Mouse (Mus musculus) stomach, embryonic 15.5 days (tissue): ENCODE measurements around the gene Rassf1. TPM values are rescaled to one million over a fixed set of nuclear protein-coding genes. Genes with fewer than 3 reads are reported as not detected.

Experiments used
- ATAC-seq: fragments of 200-750 bp; cut with Nextera tagmentation; 2 replicates; pipeline ENCODE4 v1.8.0; 2017; ENCODE audit warnings: low read depth, moderate number of reproducible peaks, moderate TSS enrichment; ENCODE audit not compliant: insufficient read depth, low FRiP score
- H3K27ac ChIP-seq: fragments of 300-500 bp; sonication (generic); 2 replicates; pipeline ENCODE4 v1.5.1; 2015; ENCODE audit warnings: mild to moderate bottlenecking, inconsistent platforms
- H3K27me3 ChIP-seq: fragments of 300-500 bp; sonication (generic); replicated peaks from 2 replicates; pipeline ENCODE4 v1.6.1; 2015; ENCODE audit warnings: inconsistent platforms
- H3K36me3 ChIP-seq: fragments of 300-500 bp; sonication (generic); 2 replicates; pipeline ENCODE4 v1.6.1; 2015; ENCODE audit warnings: inconsistent platforms
- H3K4me1 ChIP-seq: fragments of 300-500 bp; sonication (generic); 2 replicates; pipeline ENCODE4 v1.6.1; 2015; ENCODE audit warnings: inconsistent platforms
- H3K4me2 ChIP-seq: fragments of 300-500 bp; sonication (generic); 2 replicates; pipeline ENCODE4 v1.6.1; 2015; ENCODE audit warnings: mild to moderate bottlenecking, inconsistent platforms
- H3K4me3 ChIP-seq: fragments of 300-500 bp; sonication (generic); replicated peaks from 2 replicates; pipeline ENCODE4 v1.5.1; 2015; ENCODE audit warnings: inconsistent platforms
- H3K9ac ChIP-seq: fragments of 300-500 bp; sonication (generic); 2 replicates; pipeline ENCODE4 v1.6.1; 2015; ENCODE audit warnings: inconsistent platforms
- H3K9me3 ChIP-seq: fragments of 300-500 bp; sonication (generic); 2 replicates; pipeline ENCODE4 v1.6.1; 2016; ENCODE audit warnings: inconsistent platforms
- WGBS: fragments of 180-500 bp; shearing (Covaris S2); methylation state at CpG from one replicate; pipeline ENCODE4 v1.1.7; 2015; 5-methylcytosine and 5-hydroxymethylcytosine counted together
- polyA plus RNA-seq: library from polyadenylated mRNA; unstranded; fragments of >200 nt; fragmentation: Nextera tagmentation; extraction: Ambion mirVana; gene quantifications from 2 replicates; pipeline ENCODE4 v1.2.1, GENCODE M21; 2015

The Rassf1 gene
- polyA plus RNA-seq, 1 experiment from 2014 or later = 58.0 TPM

GRCm38 (mm10) chr9:107541474-107542351 is 9.6 kb upstream of the Rassf1 start, which contains the start of the genes Cyb561d2 and Nprl2:
Cyb561d2 (minus strand) TSS chr9:107542193.
Nprl2 (plus strand) TSS chr9:107542226.
- peak; percentile 90 for ATAC-seq
- Histone ChIP-seq H3K4me2 (peak within 1 kb of the TSS; percentile 90), H3K27me3 (no peaks in the 10 kb centered on the region), H3K36me3 (peaks cover 34% of the 10 kb centered on the region), H3K9ac (peak within 1 kb of the TSS; percentile 53; the same call in 1 of the 2 replicates), H3K27ac (peak within 1 kb of the TSS; percentile 77), H3K4me1 (peaks cover 29% of the 10 kb centered on the region), H3K9me3 (no peaks in the 10 kb centered on the region), H3K4me3 (peak within 1 kb of the TSS; percentile 71)
- WGBS = under 1% methylated on average over 46 of the region's 46 CpGs

DNA sequence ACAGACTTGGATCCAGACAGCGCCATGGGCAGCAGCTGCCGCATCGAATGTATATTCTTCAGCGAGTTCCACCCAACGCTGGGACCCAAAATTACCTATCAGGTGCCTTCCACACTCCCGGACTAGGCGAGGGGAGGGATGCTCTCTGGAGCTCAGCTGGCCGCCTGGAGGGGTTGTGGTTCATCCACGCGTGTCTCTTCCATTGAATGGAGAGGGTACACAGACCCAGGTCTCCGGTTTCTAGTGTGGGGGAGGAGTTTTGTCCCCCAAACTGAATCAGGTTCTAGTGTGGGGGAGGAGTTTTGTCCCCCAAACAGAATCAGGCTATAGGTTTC is 9.0 kb upstream of the Rassf1 start:
- no peak for ATAC-seq
- peaks cover 30% of the 10 kb centered on the region for H3K4me1 ChIP-seq
- H3K4me2 ChIP-seq = peak overlapping the region; percentile 90
- H3K36me3 ChIP-seq = peaks cover 34% of the 10 kb centered on the region
- no peaks in the 10 kb centered on the region for H3K9me3 ChIP-seq
- H3K27me3 ChIP-seq = no peaks in the 10 kb centered on the region
- H3K27ac ChIP-seq = peak overlapping the region; percentile 37; the same call in 1 of the 2 replicates
- peak overlapping the region; percentile 71 for H3K4me3 ChIP-seq
- 3% methylated on average over 11 of the region's 11 CpGs for WGBS
- H3K9ac ChIP-seq = peak overlapping the region; percentile 39; the same call in 1 of the 2 replicates

DNA sequence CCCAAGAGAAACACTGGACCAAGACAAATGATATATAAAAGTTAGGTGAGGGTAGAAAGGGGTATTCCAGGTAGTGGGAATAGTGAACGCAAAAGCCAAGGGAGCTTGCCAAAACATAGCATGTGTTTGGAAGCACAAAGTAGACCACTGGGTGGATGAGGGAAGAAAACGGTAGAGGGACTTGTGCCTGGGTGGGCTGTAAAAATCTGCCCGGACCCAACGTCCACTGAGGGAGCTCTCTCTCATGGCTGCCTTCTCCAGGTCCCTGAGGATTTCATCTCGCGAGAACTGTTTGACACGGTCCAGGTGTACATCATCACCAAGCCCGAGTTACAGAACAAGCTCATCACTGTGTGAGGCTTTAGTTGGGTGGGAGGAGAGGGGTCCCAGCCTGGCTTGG is 8.6 kb upstream of the Rassf1 start:
- Histone ChIP-seq H3K4me2 (peak overlapping the region; percentile 90), H3K9ac (peak overlapping the region; percentile 39; the same call in 1 of the 2 replicates), H3K27ac (no peak overlapping the region), H3K9me3 (no peaks in the 10 kb centered on the region), H3K4me1 (peaks cover 31% of the 10 kb centered on the region), H3K36me3 (peaks cover 30% of the 10 kb centered on the region), H3K27me3 (no peaks in the 10 kb centered on the region), H3K4me3 (peak overlapping the region; percentile 71)
- WGBS = 31% methylated on average over 8 of the region's 8 CpGs
- ATAC-seq = no peak

DNA sequence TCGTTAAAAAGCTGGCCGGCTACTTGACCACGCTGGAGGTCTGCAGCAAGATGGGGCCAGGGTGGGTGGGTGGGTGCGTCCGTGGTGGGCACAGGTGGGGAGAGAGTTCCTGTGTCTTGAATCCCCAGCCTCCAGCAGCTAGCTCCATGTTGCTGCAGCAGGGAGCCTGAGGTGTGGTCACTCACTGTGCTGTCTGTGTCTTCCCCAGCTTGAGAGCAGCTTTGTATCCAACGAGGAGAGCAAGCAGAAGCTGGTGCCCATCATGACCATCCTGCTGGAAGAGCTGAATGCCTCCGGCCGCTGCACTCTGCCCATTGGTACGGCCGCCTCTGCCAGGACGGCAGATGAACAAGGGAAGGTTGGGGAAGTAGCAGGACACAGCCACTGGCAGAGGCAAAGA is 8.1 kb upstream of the Rassf1 start:
- H3K9ac ChIP-seq = no peak overlapping the region
- H3K4me1 ChIP-seq = peaks cover 31% of the 10 kb centered on the region
- 87% methylated on average over 11 of the region's 11 CpGs for WGBS
- no peak for ATAC-seq
- no peaks in the 10 kb centered on the region for H3K27me3 ChIP-seq
- H3K36me3 ChIP-seq = peaks cover 25% of the 10 kb centered on the region
- no peak overlapping the region for H3K4me2 ChIP-seq
- no peak overlapping the region for H3K4me3 ChIP-seq
- no peak overlapping the region for H3K27ac ChIP-seq
- H3K9me3 ChIP-seq = no peaks in the 10 kb centered on the region

DNA sequence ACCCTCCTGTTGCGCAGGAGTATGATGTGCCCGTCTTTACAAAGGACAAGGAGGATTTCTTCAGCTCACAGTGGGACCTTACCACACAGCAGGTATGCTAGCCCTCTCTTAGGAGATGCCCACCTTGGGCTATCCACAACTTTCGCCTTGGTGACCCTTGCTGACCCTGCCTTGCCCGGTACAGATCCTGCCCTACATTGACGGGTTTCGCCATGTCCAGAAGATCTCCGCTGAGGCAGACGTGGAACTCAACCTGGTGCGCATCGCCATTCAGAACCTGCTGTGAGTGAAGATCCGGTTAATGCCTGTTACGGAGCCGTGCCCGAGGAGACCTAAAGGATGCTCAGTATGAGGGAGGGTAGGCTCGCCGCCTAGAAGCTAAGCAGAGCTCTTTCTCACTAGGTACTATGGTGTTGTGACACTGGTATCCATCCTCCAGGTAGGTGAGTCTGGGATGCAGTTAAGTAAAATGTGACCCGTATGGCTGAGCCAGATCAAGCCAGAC is 7.1 kb upstream of the Rassf1 start:
- no peak overlapping the region for H3K27ac ChIP-seq
- no peak overlapping the region for H3K4me3 ChIP-seq
- H3K4me2 ChIP-seq = no peak overlapping the region
- H3K36me3 ChIP-seq = peaks cover 16% of the 10 kb centered on the region
- no peaks in the 10 kb centered on the region for H3K27me3 ChIP-seq
- WGBS = 94% methylated on average over 17 of the region's 17 CpGs
- no peaks in the 10 kb centered on the region for H3K9me3 ChIP-seq
- peaks cover 31% of the 10 kb centered on the region for H3K4me1 ChIP-seq
- no peak for ATAC-seq
- no peak overlapping the region for H3K9ac ChIP-seq

GRCm38 (mm10) chr9:107544729-107545128 is 6.6 kb upstream of the Rassf1 start:
- peaks cover 31% of the 10 kb centered on the region for H3K4me1 ChIP-seq
- H3K27me3 ChIP-seq = no peaks in the 10 kb centered on the region
- no peak overlapping the region for H3K9ac ChIP-seq
- ATAC-seq = no peak
- 95% methylated on average over 12 of the region's 12 CpGs for WGBS
- no peaks in the 10 kb centered on the region for H3K9me3 ChIP-seq
- peaks cover 12% of the 10 kb centered on the region for H3K36me3 ChIP-seq
- H3K4me3 ChIP-seq = no peak overlapping the region
- H3K27ac ChIP-seq = no peak overlapping the region
- no peak overlapping the region for H3K4me2 ChIP-seq

DNA sequence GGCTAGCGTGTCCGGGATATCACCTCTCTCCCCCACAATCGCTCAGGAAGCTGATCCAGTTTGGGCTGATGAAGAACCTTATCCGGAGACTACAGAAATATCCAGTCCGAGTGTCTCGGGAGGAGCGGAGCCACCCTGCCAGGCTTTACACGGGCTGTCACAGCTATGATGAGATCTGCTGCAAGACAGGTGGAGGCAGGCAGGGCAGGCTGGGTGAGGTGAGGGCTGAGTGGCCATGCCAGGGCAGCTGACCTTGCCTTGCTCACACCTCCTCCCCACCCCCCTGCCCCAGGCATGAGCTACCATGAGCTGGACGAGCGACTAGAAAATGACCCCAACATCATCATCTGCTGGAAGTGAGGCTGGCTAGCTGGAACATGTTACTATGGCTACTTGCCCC is 6.2 kb upstream of the Rassf1 start:
- Histone ChIP-seq H3K27me3 (no peaks in the 10 kb centered on the region), H3K9ac (no peak overlapping the region), H3K36me3 (peaks cover 8% of the 10 kb centered on the region), H3K4me1 (peaks cover 35% of the 10 kb centered on the region), H3K27ac (no peak overlapping the region), H3K9me3 (no peaks in the 10 kb centered on the region), H3K4me2 (no peak overlapping the region), H3K4me3 (no peak overlapping the region)
- 78% methylated on average over 10 of the region's 10 CpGs for WGBS
- no peak for ATAC-seq

DNA sequence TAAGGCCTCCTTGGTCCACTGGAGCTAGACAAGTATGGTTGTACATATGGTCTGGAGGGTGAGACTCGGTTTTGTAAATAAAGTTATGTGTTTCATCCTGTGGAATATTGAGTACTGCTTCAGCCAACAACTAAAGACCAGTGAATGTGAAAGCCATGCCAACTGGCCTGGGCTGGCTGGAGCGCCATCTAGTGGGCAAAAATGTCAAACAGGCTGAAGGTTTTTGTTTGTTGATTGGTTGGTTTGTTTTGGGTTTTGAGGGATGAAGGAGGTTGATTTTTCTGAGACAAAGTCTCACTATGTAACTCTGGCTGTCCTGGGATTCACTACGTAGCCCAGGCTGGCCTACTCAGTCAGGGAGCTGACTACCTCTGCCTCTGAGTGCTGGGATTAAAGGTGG is 5.8 kb upstream of the Rassf1 start:
- 11% methylated on average over 3 of the region's 3 CpGs for WGBS
- no peak for ATAC-seq
- no peaks in the 10 kb centered on the region for H3K9me3 ChIP-seq

GRCm38 (mm10) chr9:107547026-107547425 is 4.3 kb upstream of the Rassf1 start, which contains the start of gene Zmynd10:
Zmynd10 (plus strand) TSS chr9:107547298.
- Histone ChIP-seq H3K27me3 (no peaks in the 10 kb centered on the region), H3K4me3 (no peak within 1 kb of the TSS; the same call in 1 of the 2 replicates), H3K9ac (no peak within 1 kb of the TSS), H3K4me2 (peak within 1 kb of the TSS; percentile 52), H3K36me3 (peaks cover 7% of the 10 kb centered on the region), H3K9me3 (no peaks in the 10 kb centered on the region), H3K4me1 (peaks cover 41% of the 10 kb centered on the region), H3K27ac (no peak within 1 kb of the TSS)
- 2% methylated on average over 20 of the region's 20 CpGs for WGBS
- peak; percentile 57 for ATAC-seq

More for the DNA sequence above, 5.8 kb upstream of the Rassf1 start:
- H3K27ac ChIP-seq = no peak overlapping the region
- H3K9ac ChIP-seq = no peak overlapping the region
- H3K4me3 ChIP-seq = no peak overlapping the region
- H3K27me3 ChIP-seq = no peaks in the 10 kb centered on the region
- H3K36me3 ChIP-seq = peaks cover 7% of the 10 kb centered on the region
- peaks cover 38% of the 10 kb centered on the region for H3K4me1 ChIP-seq
- no peak overlapping the region for H3K4me2 ChIP-seq

GRCm38 (mm10) chr9:107547957-107548356 is 3.4 kb upstream of the Rassf1 start:
- WGBS = 72% methylated on average over 5 of the region's 5 CpGs
- no peak overlapping the region for H3K4me3 ChIP-seq
- H3K36me3 ChIP-seq = peaks cover 7% of the 10 kb centered on the region
- H3K9me3 ChIP-seq = no peaks in the 10 kb centered on the region
- no peak overlapping the region for H3K4me2 ChIP-seq
- H3K4me1 ChIP-seq = peaks cover 47% of the 10 kb centered on the region
- no peak for ATAC-seq
- H3K9ac ChIP-seq = no peak overlapping the region
- H3K27ac ChIP-seq = no peak overlapping the region
- H3K27me3 ChIP-seq = no peaks in the 10 kb centered on the region

GRCm38 (mm10) chr9:107548820-107549219 is 2.5 kb upstream of the Rassf1 start:
- ATAC-seq = no peak
- Histone ChIP-seq H3K4me2 (no peak overlapping the region), H3K27ac (no peak overlapping the region), H3K9me3 (no peaks in the 10 kb centered on the region), H3K9ac (no peak overlapping the region), H3K27me3 (no peaks in the 10 kb centered on the region), H3K4me1 (peaks cover 51% of the 10 kb centered on the region), H3K4me3 (no peak overlapping the region), H3K36me3 (peaks cover 5% of the 10 kb centered on the region; the same call in 1 of the 2 replicates)
- 87% methylated on average over 10 of the region's 10 CpGs for WGBS
